Mouse (Mus musculus) left cerebral cortex, adult 18-20 months (tissue): ENCODE data around the gene Atxn7l1. TPM values are rescaled to one million over a fixed set of nuclear protein-coding genes. Genes with fewer than 3 reads are reported as not detected.

Experiments used
- DNase-seq, 2 experiments: peaks; one replicate each; pipeline ENCODE4 v3.0.0; 2021 to 2022; ENCODE audit warnings: low spot score in 2 of 2, mixed read lengths in 1 of 2
- total RNA-seq, 2 experiments: library from RNA; stranded (reverse); gene quantifications; 2 replicates each; pipeline ENCODE4 v1.2.3; 2021

Atxn7l1 gene
- total RNA-seq, 2 experiments from 2014 or later: 50.2 to 60.1 TPM

DNA sequence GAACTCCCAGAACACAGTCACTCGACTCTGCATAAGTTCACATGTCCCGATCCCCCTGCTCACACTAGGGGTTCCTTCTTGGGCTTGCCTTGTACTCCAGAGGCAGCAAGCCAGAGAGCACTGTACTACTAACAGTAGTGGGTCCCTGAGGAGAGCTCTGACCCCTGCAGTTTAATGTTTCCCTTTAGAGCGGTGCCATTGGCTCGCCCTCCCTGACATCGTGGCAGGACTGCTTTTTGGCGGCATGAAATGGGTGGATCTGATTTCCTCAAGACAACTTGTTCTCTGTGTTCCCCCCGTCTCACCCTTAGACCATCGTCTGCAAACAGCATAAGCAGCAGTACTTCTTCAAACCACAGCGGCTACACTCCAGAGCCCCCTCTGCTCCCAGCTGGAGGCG is 210.9 kb downstream of the Atxn7l1 start:
- DNase-seq: no peak

DNA sequence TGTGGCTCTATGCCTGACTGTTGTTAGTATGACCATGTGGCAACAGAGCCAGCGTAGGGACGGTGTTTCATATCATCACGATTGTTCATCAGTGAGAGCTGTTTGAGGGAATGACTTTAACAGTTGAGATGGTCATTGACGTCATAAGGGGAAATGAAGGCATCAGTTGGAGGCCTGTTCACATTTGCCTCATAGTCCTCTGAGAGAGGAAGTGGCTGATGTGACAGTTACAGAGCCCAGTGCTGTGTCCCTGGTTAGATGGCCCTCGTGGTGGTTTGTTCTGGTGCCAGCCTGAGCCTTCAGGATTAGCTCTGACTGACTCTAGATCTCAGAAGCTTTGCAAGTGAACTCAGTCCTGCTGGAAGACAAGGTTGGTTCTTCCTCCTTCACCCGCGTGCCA is 211.7 kb downstream of the Atxn7l1 start:
- no peak for DNase-seq

DNA sequence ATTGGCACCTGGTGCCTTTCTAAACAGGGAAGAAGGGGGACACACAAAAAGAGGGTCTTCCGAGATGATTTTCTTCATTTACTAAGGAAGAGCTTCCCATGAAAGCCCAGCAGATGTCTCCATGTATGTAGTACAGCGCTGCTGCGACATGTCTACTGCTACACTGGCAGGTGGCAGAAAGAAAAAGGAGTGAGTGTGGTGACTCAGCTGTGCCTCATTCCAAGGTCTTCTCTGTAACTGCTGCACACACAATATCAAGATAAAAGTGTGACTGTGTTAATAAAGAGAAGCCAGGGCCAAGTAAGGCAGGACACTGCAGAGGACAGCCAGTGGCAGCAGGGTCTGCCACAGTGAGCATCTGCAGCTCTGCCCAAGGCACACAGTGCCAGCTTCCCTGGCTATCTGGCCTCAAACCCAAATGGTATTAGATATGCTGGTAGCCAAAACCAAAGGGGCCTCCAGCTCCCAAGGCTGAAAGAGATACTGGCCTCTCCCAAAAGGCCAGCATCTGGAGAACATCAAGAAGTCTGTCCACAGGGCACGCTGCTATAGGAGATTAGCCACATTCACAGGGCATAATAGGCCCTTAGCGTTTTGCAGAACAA is 212.5 kb downstream of the Atxn7l1 start:
- DNase-seq: no peak

DNA sequence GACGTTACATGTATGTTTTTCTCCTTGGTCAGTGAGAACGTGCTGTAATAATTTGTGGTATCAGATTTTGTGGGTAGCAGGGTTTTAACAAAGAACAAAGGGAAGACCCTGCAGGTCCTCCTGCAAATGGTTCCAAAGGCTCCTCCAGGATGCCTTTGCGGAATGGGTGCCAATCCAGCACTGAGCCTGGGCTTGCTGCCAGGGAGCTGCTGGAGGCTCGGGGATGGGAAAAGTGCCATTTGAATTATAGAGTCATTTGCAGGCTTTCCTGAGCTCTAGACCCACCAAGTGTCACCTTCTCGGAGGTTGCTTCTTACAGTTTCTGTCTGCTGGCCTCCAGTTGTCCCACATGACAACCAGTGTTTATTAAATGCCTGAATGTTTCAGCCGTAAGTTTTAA is 213.2 kb downstream of the Atxn7l1 start:
- peak; percentile 81 to 82 for DNase-seq

DNA sequence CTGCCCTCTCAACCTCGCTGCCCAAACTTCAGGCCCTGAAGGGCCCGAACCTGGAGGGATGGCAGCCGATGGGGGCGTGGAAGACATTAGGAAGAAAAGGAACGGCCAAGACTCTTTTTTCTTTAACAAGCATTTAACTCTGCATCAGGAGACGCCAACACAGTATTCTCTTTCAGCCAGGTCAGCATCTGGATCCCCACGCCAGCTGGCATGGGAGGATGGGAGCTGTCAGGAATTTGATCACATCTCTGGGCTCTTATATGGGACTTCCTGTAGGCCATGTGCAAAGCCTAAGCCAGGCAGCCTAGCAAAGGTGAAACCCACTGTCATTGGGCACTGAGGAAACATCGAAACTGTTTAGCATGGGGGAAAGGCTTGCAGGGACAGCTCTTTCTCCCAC is 217.0 kb downstream of the Atxn7l1 start:
- no peak for DNase-seq

DNA sequence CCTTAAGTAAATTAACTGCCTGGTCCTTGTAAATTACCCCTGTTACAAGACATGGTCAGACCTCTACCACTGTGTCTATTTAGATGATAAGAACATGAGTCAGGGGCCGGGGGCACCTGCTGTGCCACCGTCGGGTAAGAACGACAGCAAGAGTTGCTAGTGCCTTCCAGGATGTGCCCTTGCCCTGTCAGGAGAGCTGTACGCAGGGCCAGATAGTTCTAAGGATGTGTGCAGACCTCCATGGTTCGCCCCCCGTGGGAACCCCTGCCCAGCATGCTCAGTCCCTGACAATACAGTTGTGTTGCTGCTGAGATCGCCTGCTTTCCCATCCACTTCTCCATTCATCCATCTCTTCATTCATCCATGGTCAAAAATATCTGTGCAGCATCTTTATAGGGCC is 217.6 kb downstream of the Atxn7l1 start:
- DNase-seq: no peak

DNA sequence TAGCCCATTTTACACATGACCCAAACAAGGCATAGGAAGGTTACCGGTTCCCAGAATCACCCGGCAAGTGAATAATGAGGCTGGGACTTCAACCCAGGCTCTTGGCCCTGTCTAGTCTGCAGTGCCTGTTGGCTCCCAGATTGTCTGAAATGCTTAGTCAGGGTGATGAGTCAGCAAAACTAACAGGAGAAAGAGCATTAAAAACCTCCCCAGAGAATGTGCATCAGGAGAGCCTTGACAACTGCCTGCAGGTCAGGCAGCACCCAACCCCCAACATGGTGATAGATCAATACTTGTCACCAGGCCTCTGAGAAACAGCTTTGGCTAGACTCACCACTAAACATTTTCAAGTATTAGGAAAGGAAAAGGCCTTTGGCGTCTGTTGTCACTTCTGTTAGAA is 222.1 kb downstream of the Atxn7l1 start:
- DNase-seq: no peak

DNA sequence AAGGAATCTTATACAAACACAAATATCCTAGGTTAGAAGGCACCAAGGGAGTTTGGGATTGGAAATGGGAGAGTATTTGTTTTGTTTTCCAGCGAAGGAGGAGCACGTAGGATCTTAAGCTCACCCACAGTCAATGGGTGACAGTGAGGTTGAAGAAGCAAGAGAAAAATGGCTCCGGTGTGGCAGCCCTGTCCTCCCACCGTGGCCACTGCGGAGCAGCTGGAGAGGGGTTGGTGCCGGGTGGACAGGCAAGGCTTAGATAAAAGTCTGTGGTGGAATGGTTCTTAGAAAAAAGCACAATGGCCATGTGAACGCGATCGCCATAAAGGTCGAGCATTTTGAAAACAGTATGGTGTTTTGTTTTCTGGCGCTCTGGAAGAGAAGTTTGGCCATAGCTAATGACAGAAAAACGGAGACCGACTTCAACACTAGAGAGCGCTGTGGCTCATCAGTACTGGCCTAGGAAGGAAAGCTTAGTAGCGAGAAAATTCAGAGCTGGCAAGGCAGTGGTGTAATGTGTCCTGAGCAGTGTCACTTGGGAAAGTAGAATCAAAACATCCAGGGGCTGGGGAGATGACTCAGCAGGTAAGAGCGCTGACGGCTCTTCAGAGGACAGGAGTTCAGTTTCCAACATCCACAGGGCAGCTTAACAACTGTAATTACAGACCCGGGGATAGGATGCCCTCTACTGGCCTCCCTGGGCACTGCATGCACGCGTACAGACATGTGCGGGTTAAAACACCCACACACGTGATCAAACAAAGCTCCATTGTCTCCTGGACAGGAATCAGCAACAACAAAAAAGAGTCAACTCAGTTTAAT is 232.3 kb downstream of the Atxn7l1 start:
- DNase-seq: peak; percentile 61 to 70

DNA sequence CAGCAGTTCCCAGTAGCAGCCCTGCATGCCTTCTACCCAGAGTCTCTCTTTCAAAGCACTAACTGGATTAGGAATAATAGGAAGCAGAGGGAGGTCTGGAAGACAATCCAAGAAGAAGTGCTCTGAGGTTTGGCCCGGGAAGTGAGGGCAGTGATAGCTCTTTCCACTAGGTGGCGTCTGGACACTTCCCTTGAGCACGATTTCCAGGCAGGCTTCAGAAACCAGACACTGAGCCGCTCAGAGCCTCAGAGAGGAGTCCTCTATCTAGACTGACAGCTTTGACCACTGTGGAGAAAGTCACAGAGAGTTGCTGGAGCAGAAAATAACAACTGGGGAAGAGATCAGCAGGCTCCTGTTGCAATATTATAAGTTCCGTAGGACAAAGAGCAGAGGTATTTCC is 241.3 kb downstream of the Atxn7l1 start:
- DNase-seq: peak; percentile 73 to 80

DNA sequence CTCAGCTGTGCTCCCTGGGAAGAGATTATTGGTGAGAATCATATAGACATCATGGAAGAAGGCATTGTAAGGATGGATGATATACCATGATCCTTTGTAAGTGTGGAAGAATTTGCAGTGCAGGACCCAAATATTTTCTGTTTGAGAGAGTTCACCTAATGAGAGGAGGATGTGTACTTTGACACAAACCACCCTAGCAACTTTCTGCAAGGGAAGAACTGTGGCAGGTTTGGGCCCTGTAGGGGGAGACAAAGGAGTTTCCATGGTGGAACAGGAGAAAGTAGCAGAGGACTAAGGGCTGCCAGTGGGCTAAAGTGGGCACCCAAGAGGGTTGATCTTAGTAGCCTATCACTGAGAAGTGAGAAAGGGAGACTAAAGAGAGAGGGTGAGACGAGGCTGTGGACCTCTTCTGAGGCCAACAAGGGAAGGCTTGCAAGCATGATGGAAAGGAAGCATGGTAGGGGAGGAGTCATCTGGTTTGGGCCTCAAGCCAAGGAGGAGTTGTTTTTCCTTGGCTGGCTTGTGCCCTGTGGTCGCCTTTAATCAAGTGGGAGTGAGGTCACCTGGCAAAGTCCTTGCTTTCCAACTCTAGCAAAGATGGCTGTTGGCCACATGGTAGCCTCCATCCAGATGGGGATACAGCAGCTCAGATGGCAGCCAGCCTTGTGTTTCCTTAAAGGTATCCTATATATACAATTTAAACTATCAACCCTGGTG is 243.5 kb downstream of the Atxn7l1 start:
- DNase-seq: no peak

DNA sequence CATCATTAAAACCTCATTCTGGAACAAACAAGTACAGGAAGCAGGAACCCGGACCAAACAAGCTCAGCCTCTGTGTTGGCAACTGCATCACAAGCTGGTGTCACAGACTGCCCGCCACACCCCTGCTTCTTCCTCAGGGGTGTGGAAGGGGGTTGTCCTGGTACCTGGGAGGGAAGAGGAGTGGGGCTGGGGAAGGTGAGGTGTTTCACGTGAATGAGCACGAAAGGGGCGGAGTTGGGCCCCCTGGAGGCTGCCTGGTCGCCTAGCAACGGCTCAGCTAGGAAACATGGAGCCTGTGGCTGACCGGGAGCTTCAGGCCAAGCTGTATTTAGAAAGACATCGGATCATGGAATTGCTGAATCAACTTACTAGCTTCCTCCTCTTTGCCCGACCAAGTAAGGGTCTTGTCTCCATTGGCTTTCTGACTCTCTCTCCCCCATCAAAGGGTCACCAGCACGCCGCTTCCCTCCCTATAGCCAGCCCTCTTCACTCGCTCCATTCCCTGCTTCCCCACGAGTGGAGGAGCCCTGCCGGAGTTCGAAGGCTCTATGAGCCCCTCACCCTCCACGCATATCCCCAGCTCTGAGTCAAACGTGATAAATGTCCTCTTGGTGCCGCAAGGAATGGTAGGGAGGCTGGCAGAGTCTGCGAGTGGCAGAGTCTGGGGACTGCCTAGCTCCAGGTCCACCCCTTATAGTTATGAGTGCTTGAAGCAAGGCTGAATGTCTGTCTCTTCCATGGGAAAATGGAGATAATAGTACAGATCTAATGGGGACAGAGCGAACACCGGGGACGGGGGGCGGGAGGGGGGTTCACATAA is 247.5 kb downstream of the Atxn7l1 start, which contains the start of gene Efcab10:
Gene Efcab10 (plus strand): TSS at position 51 of the 820 bp plus-strand sequence.
- DNase-seq: peak; percentile 57 to 61

DNA sequence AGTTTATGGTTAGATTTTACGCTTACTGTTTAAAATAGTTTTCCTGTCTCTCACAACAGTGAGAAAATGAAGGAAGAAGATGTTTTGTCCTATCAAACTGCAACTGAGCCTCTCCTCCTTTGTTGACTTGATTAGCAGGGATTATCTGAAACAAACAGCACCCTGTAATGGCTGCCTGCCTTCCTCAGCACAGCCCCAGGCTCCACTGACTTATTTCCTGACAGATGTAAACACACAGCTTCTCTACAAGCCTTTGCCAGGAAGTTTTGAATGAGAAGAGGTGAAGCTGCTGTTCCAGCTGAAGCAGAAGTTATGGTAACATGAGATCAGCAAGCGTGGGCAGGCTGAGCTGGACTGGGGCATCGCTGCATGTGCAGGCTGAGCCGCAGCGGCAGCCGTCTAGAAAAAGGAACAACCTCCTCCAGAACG is 255.8 kb downstream of the Atxn7l1 start:
- DNase-seq: peak; percentile 35 to 38

DNA sequence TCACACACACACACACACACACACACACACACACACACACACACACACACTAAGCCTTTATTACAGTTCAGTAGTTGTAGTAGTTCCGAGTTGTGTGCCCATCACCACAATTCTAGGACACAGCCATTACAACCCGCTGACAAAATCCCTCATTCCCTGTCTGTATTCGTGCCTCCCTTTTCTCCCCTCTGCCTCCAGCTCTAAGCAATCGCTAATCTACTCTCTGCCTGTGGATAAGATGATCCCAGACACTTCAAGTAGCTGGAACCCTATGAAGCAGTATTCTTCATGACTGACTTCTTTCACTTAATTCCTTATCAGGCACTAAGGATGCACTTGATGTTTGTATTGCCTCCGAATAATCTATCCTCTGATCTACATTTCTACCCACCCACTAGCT is 257.5 kb downstream of the Atxn7l1 start:
- DNase-seq: no peak

DNA sequence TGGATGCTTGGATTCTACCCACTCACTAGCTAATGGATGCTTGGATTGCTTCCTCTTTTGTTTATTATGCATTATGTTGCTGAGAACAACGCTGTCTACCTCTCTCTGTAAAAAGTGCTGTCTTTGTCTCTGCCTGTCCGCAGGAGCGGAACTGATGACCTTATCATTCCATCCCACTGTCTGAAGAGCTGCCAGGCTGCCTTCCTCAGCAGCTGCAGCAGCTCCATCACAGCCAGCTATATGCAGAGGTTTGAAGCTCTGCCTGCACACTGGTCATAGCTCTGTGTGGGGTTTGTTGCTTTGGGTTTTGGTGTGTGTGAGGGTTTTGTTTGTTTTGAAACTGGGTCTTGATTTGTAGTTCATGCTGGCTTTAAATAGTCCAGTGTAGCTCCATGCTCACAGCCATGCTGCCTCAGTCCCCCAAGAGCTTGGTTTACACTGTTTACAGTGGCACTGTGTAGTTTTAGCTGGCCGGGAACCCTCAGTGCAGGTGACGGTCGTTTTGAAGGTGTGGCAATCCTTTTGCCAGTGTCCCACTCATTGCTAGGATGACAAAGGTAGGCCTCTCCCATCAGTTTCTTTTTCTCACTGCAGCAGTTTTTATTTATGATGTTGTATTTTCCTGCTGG is 258.0 kb downstream of the Atxn7l1 start:
- DNase-seq: no peak

DNA sequence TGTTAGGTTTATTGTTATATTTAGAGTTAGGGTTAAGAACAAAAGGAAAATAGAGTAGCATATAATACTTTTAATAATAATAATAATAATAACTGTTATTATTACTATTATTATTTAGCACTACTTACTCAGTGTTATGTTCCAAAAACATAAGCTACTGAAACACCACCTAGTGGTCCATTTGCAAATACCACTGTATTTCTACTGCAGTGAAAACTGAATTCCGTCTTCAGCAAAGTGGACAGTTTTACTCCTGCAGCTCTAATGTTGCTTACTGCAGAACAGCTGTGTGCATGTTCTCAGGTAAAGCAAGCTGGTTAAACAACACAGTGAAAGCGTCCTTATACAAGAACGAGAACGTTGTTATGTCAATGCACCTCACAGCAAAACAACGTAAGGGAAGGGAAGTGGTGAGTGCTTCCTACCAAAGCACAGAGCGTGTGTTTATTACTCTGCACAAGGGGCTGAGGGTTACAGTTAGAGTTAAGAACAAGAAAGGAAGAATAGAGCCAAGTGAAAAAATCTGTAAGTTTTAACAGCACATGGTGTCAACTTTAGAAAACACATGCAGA is 264.2 kb downstream of the Atxn7l1 start:
- DNase-seq: no peak

Other genes with a start within 250 kb of the Atxn7l1 start
- 10 to 100 TPM; 37.0 to 37.7 TPM for gene Sypl, start 193.8 kb upstream of the Atxn7l1 start, total RNA-seq
- 1 to 10 TPM; 1.2 to 1.6 TPM for gene Cdhr3, start 54.8 kb upstream of the Atxn7l1 start, total RNA-seq
- gene Efcab10, start 247.2 kb downstream of the Atxn7l1 start, total RNA-seq: 1 to 10 TPM; 3.3 to 4.3 TPM